Mouse (Mus musculus): ENCODE measurements around the gene Ssr3.

GRCm38 (mm10) chr3:65378724-65379123 is 13.7 kb downstream of the Ssr3 start:
- TF ChIP-seq POLR2AphosphoS5 (IDR thresholded peaks at IDR 0.05; ENCODE audit: insufficient replicate concordance, low read depth, low read length) (no peak), GATA1 (IDR thresholded peaks at IDR 0.05; ENCODE audit: borderline replicate concordance, low read length) (no peak), CTCF (IDR thresholded peaks at IDR 0.05; ENCODE audit: low read depth, low read length) (no peak)
